In the genomic region with DNA sequence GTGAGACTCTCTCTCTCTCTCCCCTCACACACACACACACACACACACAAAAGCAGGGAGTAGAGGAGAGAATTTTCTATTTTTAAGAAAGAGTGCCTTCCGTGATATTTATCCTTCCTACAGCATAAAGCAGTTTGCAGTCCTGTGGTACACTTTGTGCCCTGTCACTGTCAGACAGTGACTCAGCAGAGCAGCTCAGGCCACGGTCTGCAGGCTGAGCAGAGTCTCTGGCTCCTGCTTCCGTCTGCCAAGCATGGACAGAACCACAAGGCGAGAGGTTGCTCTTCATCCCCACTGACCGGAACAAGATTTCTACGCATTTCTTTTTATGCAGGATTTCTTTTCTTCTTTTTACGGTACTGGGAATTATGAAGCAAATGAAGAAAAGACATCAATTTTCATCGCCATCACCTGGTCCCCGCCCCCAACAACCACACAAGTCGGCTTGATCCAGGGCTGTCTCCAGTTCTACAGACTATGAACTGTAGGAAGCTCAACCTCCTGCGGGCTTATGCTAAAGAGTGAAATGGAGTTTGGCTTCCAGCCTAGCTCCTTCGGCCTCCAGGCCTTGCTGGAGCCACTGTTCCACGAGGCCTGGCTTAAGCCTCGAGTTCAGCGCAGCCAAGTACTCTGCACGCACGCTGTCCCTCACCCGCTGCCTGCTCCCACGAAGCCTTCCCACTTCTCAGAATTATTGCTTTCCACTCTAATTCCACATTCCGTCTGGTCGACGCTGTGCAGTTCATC, we compare ENCODE assay signal across 13 mouse cellular contexts. TPM values are rescaled to one million over a fixed set of nuclear protein-coding genes. Genes with fewer than 3 reads are reported as not detected.
A peak's percentile ranks its signal among the peaks of the same experiment; 100 is the strongest.
DNase-seq lines count a peak whose midpoint lies in the region; ATAC-seq lines count a peak whose summit lies in the region.
"Had no signal": no experiment of that assay in that cellular context is flagged by ENCODE, and none has a peak within 500 bp of the region (broad histone marks: within the 10 kb centered on the region; RNA-seq: fewer than 3 reads in every experiment).

No protein-coding gene starts in this region.

- no peak overlapping the region for H3K4me3 ChIP-seq in liver, embryonic 12.5 days
- no peak overlapping the region for H3K4me3 ChIP-seq in forebrain, embryonic 10.5 days
- H3K4me3 ChIP-seq: embryonic facial prominence, embryonic 15.5 days; layer of hippocampus, adult 2 months had no signal

- H3K4me1 ChIP-seq in liver, embryonic 12.5 days: peaks cover 60% of the 10 kb centered on the region
- peaks cover 22% of the 10 kb centered on the region for H3K4me1 ChIP-seq in forebrain, embryonic 10.5 days

- no peaks in the 10 kb centered on the region for H3K9me3 ChIP-seq in liver, embryonic 12.5 days (replicated peaks)
- no peaks in the 10 kb centered on the region; the same call in 1 of the 2 replicates for H3K9me3 ChIP-seq in forebrain, embryonic 10.5 days
- H3K9me3 ChIP-seq: embryonic facial prominence, embryonic 15.5 days had no signal

- peak; percentile 69 for ATAC-seq in liver, embryonic 12.5 days

- H3K27me3 ChIP-seq in liver, embryonic 12.5 days (replicated peaks): no peaks in the 10 kb centered on the region
- peaks cover 13% of the 10 kb centered on the region; the same call in 1 of the 2 replicates for H3K27me3 ChIP-seq in forebrain, embryonic 10.5 days (ENCODE audit: poor library complexity, severe bottlenecking)
- H3K27me3 ChIP-seq: embryonic facial prominence, embryonic 15.5 days had no signal

- peak; percentile 20 for DNase-seq in gastrocnemius, postnatal 10 days
- DNase-seq in gastrocnemius, adult 8-10 months (ENCODE audit: low spot score in 2 of 2): no peak
- DNase-seq in 3134 (ENCODE audit: extremely low read depth, insufficient read length, low spot score): peak; percentile 61
- DNase-seq in R1 (ENCODE audit: low read depth, low spot score): peak; percentile 33
- DNase-seq in forebrain, embryonic 10.5 days (ENCODE audit: extremely low spot score, low spot score): no peak
- no peak for DNase-seq in MN1 (ENCODE audit: low spot score)
- DNase-seq: lung, adult 2 months; right cerebral cortex, adult 18-20 months; thymus, postnatal 14 days had no signal

- H3K9ac ChIP-seq in liver, embryonic 12.5 days: peak overlapping the region; percentile 5; the same call in 1 of the 2 replicates
- H3K9ac ChIP-seq: embryonic facial prominence, embryonic 15.5 days had no signal

- H3K27ac ChIP-seq in liver, embryonic 12.5 days: peak overlapping the region; percentile 62
- H3K27ac ChIP-seq in forebrain, embryonic 10.5 days: no peak overlapping the region
- H3K27ac ChIP-seq: embryonic facial prominence, embryonic 15.5 days; layer of hippocampus, adult 2 months had no signal

- H3K4me2 ChIP-seq in liver, embryonic 12.5 days: peak overlapping the region; percentile 1; the same call in 1 of the 2 replicates
- H3K4me2 ChIP-seq: embryonic facial prominence, embryonic 15.5 days had no signal

- WGBS in liver, embryonic 12.5 days (ENCODE audit: insufficient replicate concordance): 68% methylated on average over 22 of the region's 22 CpGs
- WGBS in forebrain, embryonic 10.5 days: 86% methylated on average over 22 of the region's 22 CpGs

- no peaks in the 10 kb centered on the region for H3K36me3 ChIP-seq in liver, embryonic 12.5 days
- H3K36me3 ChIP-seq in forebrain, embryonic 10.5 days (replicated peaks): no peaks in the 10 kb centered on the region
- H3K36me3 ChIP-seq: embryonic facial prominence, embryonic 15.5 days; G1E had no signal

RNA-seq across cellular contexts. Expression of gene Katnal1, which starts 25.4 kb away (rescaled TPM):
- 1 to 10 TPM; 5.5 to 6.9 TPM for total RNA-seq in gastrocnemius, postnatal 10 days (2021)
- 1 to 10 TPM; 4.3 to 5.3 (median 4.5) TPM for total RNA-seq in gastrocnemius, adult 8-10 months (2022)
- polyA plus RNA-seq in liver, embryonic 12.5 days (2016; fragmentation: Nextera tagmentation; extraction: Ambion mirVana): 18.3 and 18.9 TPM in 2 replicates
- 19.8 and 22.9 TPM in 2 replicates for polyA plus RNA-seq in forebrain, embryonic 10.5 days (2016; fragmentation: Nextera tagmentation; extraction: Ambion mirVana)
- polyA plus RNA-seq: G1E had no signal

RNA-seq across cellular contexts. Expression of gene Gm42791, which starts 40.5 kb away (rescaled TPM):
- 1 to 10 TPM in 1 of 2 experiments, under 1 TPM in 1; 0.89 to 3.7 TPM for total RNA-seq in gastrocnemius, postnatal 10 days (2021)
- total RNA-seq in gastrocnemius, adult 8-10 months (2022): 1 to 10 TPM; 2.1 to 2.7 (median 2.5) TPM
- 0.51 and 1.7 TPM in 2 replicates for polyA plus RNA-seq in liver, embryonic 12.5 days (2016; fragmentation: Nextera tagmentation; extraction: Ambion mirVana)
- 1.2 and 2.5 TPM in 2 replicates for polyA plus RNA-seq in forebrain, embryonic 10.5 days (2016; fragmentation: Nextera tagmentation; extraction: Ambion mirVana)
- total RNA-seq: G1E had no signal
- polyA plus RNA-seq: G1E; lung, adult 2 months had no signal

Comparison
In these comparisons a context has a peak if more than half of its experiments do, and no peak if none do; other contexts are left out.
1. DNase-seq: peak in gastrocnemius, postnatal 10 days (single experiment), 3134 (single experiment) and R1 (single experiment); none in gastrocnemius, adult 8-10 months (0 of 2), forebrain, embryonic 10.5 days (single experiment) and MN1 (single experiment).